Mouse (Mus musculus) liver, postnatal 0 days (tissue): ENCODE data around the gene Slc25a22.

Experiments used
- CTCF ChIP-seq: sonication (generic); IDR thresholded peaks from 2 replicates; pipeline ENCODE4 v1.5.1; 2016; ENCODE audit warnings: antibody characterized with exemption, low read depth
- EP300 ChIP-seq: IDR thresholded peaks from 2 replicates; pipeline ENCODE4 v1.6.1; 2016; ENCODE audit warnings: antibody characterized with exemption, low read depth, mild to moderate bottlenecking

GRCm38 (mm10) chr7:141466607-141467148, 29.0 kb upstream of the Slc25a22 start:
- TF ChIP-seq EP300 = no peak
- TF ChIP-seq CTCF = no peak
